Mouse (Mus musculus): Measurements from ENCODE around the gene Sox3. TPM values are rescaled to one million over a fixed set of nuclear protein-coding genes. Genes with fewer than 3 reads are reported as not detected.

Sox3 gene
- polyA plus RNA-seq (2015; fragmentation: Nextera tagmentation; extraction: Ambion mirVana), result 0.18 TPM in 1 of 2 replicates, not detected in the other

DNA sequence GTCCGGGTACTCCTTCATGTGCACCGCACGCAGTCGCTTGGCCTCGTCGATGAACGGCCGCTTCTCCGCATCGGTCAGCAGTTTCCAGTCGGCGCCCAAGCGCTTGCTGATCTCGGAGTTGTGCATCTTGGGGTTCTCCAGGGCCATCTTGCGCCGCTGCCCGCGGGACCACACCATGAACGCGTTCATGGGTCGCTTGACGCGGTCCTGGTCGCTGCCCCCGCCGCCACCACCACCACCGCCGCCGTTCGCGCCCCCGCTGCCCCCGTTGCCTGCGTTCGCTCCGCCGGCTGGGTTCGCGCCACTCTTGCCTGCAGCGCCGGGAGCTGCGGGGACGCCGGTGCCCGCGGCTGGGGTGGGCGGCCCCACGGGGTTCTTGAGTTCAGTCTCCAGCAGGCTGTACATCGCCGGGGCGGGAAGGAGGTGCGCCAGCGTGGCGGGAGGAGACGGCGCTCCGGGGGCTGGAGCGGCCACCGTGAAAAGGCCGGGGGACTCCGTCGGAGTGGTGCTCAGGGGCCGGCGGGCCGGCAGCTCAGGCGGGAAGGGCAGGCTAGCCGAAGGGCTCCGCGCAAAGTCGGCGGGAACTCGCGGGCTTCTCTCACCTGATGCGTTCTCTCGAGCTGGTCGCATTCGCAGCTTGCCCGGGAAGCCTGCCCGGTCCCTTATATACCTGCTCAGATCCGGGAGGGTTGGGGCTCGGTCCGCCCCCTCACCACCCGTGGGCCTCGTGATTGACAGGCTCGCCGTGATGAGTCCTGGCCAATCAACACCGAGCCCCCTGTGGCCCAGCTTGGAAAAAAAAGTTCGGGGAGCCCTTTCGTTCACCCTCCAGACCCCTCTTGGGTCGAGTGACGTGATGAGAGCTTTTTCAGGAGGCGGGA, at the start of gene Sox3:
Sox3 (minus strand) TSS at position 630 of the 881 bp plus-strand sequence.
- Histone ChIP-seq H3K36me3 (no peaks in the 10 kb centered on the region), H3K9me3 (no peaks in the 10 kb centered on the region), H3K27me3 (replicated peaks) (peaks cover 60% of the 10 kb centered on the region), H3K4me3 (replicated peaks) (peak within 1 kb of the TSS; percentile 43), H3K4me2 (peak within 1 kb of the TSS; percentile 82), H3K4me1 (no peaks in the 10 kb centered on the region), H3K27ac (no peak within 1 kb of the TSS), H3K9ac (no peak within 1 kb of the TSS)
- ATAC-seq (ENCODE audit: insufficient read depth, low FRiP score, low read depth), result no peak
- 24% methylated on average over 92 of the region's 92 CpGs for WGBS

GRCm38 (mm10) chrX:60940225-60940624, 47.0 kb upstream of the Sox3 start:
- Histone ChIP-seq H3K9ac (no peak overlapping the region), H3K4me1 (no peaks in the 10 kb centered on the region), H3K4me3 (replicated peaks) (no peak overlapping the region), H3K9me3 (no peaks in the 10 kb centered on the region), H3K27me3 (replicated peaks) (no peaks in the 10 kb centered on the region), H3K27ac (no peak overlapping the region), H3K36me3 (no peaks in the 10 kb centered on the region), H3K4me2 (no peak overlapping the region)
- 86% methylated on average over 3 of the region's 3 CpGs for WGBS
- no peak for ATAC-seq (ENCODE audit: insufficient read depth, low FRiP score, low read depth)

GRCm38 (mm10) chrX:60899546-60899945, 6.3 kb upstream of the Sox3 start:
- no peak overlapping the region for H3K4me2 ChIP-seq
- no peak for ATAC-seq (ENCODE audit: insufficient read depth, low FRiP score, low read depth)
- H3K27me3 ChIP-seq (replicated peaks), result peaks cover 32% of the 10 kb centered on the region
- no peaks in the 10 kb centered on the region for H3K4me1 ChIP-seq
- no peak overlapping the region for H3K27ac ChIP-seq
- H3K9me3 ChIP-seq, result no peaks in the 10 kb centered on the region
- no peaks in the 10 kb centered on the region for H3K36me3 ChIP-seq
- 37% methylated on average over 4 of the region's 4 CpGs for WGBS
- H3K4me3 ChIP-seq (replicated peaks), result no peak overlapping the region
- no peak overlapping the region for H3K9ac ChIP-seq

DNA sequence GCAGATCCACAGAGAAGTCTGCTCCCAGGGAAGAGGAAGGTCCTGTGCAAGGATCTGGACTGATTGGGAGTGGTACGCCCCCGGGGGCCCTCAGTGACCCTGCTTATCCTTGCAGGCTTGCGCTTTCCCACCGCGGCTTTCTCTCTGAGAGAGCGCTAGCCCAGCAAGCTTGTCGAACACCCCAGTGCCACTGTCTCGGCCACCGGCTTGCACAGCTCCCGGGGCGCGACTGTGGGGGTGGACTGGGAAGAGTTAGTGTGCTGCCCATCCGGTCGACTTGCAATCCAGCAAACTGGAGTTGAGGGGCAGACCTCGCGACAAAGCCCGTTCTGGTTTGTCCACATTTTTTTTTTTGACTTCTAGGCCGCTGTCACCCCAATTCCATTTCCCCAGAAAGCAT, 5.4 kb upstream of the Sox3 start:
- no peak for ATAC-seq (ENCODE audit: insufficient read depth, low FRiP score, low read depth)
- Histone ChIP-seq H3K27me3 (replicated peaks) (peaks cover 41% of the 10 kb centered on the region), H3K4me3 (replicated peaks) (no peak overlapping the region), H3K4me1 (no peaks in the 10 kb centered on the region), H3K9me3 (no peaks in the 10 kb centered on the region), H3K36me3 (no peaks in the 10 kb centered on the region), H3K27ac (no peak overlapping the region), H3K9ac (no peak overlapping the region), H3K4me2 (no peak overlapping the region)
- 18% methylated on average over 18 of the region's 18 CpGs for WGBS

DNA sequence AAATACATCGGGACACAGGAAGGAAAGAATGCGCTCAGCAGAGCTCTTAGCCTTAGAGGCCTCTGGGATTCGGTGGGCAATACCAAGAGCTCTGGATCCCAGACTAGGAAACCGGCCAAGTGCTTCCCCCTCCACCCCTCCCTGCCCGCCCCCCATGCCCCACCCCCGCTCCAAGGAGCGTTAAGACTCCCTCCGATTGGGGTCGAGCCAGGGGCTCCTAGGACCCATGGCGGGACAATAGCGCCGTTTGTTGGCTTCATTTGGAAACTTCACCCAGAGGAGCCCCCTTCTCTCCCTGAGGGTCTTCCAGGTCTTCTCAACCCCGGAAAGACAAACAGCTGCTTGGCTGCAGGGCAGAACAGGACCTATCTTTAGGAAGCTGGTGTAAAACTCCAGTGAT, 3.1 kb upstream of the Sox3 start:
- Histone ChIP-seq H3K4me2 (no peak overlapping the region), H3K36me3 (no peaks in the 10 kb centered on the region), H3K27me3 (replicated peaks) (peaks cover 57% of the 10 kb centered on the region), H3K9me3 (no peaks in the 10 kb centered on the region), H3K4me1 (no peaks in the 10 kb centered on the region), H3K4me3 (replicated peaks) (no peak overlapping the region), H3K27ac (no peak overlapping the region), H3K9ac (no peak overlapping the region)
- WGBS, result 17% methylated on average over 12 of the region's 13 CpGs
- no peak for ATAC-seq (ENCODE audit: insufficient read depth, low FRiP score, low read depth)

GRCm38 (mm10) chrX:60895416-60895815, 2.2 kb upstream of the Sox3 start:
- no peak overlapping the region for H3K27ac ChIP-seq

DNA sequence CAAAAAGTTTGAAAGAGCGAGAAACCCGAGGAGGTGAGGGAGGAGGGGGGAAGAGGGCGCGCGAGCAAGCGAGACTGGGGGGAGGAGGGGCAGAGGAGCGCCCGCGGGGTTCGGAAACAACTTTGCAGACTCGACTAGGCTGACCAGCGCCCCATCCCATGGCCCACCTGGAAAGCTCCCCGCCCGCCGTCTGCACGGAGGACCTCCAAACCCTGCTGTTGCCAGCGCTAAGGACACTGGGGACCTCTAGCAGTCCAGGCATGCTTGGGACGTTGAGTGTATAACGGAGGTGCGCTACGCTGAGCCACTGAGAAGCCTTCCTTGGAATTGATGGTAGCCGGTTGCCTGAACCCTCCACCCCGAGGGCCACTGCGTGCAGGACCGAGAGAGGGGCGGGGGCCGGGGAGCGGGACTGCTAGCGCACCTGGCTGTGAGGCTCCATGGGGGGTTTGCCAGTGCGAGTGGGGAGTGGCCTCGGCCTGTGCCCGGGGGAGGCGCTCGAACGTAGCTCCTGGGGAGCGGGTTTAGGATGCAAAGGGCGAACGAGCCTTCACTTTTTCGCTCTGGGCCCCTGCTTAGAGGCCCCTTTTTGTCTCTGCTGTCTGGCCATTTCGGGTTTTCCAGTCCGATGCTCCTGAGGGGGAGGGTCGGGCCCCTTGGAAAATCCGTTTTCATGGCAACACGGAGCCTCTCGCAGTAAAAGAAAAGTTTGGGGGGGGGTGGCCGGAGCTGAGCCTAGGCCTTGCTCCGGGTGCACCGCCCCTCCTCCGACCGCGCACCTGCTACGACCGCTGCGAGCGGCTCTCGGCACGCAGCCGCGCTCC, 702 bp upstream of the Sox3 start:
- no peak for ATAC-seq (ENCODE audit: insufficient read depth, low FRiP score, low read depth)
- H3K4me2 ChIP-seq, result peak overlapping the region; percentile 82
- no peaks in the 10 kb centered on the region for H3K36me3 ChIP-seq
- no peak overlapping the region for H3K27ac ChIP-seq
- H3K4me3 ChIP-seq (replicated peaks), result peak overlapping the region; percentile 43
- WGBS, result 20% methylated on average over 56 of the region's 59 CpGs
- H3K9me3 ChIP-seq, result no peaks in the 10 kb centered on the region
- peaks cover 65% of the 10 kb centered on the region for H3K27me3 ChIP-seq (replicated peaks)
- H3K4me1 ChIP-seq, result no peaks in the 10 kb centered on the region
- H3K9ac ChIP-seq, result no peak overlapping the region

More at GRCm38 (mm10) chrX:60895416-60895815, 2.2 kb upstream of the Sox3 start:
- Histone ChIP-seq H3K9me3 (no peaks in the 10 kb centered on the region), H3K4me2 (no peak overlapping the region), H3K9ac (no peak overlapping the region), H3K4me3 (replicated peaks) (no peak overlapping the region), H3K27me3 (replicated peaks) (peaks cover 57% of the 10 kb centered on the region), H3K36me3 (no peaks in the 10 kb centered on the region), H3K4me1 (no peaks in the 10 kb centered on the region)
- ATAC-seq (ENCODE audit: insufficient read depth, low FRiP score, low read depth), result no peak
- whole genome bisulfite sequencing, result 18% methylated on average over 10 of the region's 11 CpGs

DNA sequence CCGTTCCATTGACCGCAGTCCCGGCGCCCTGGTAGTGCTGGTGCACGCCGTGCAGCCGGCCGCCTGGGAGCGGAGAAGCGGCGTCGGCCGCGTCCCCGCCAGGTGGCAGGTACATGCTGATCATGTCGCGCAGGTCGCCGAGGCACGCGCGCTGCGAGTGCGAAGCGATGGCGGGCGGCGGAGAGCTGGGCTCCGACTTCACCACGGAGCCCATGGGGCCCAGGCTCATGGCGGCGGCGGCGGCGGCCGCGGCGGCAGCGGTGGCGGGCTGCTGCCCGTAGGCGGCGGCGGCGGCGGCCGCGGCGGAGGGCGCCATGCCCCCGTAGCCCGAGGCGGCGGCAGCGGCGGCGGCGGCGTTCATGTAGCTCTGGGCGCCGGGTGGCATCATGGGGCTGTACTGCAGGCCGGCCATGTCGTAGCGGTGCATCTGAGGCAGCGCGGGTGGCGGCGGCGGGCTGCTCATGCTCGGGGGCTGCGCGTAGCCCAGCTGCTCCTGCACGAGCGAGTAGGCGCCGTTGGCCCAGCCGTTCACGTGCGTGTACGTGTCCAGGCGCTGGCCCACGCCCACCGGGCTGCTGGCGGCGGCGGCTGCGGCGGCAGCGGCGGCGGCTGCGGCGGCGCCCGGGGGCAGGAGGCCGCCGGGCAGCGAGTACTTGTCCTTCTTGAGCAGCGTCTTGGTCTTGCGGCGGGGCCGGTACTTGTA, 981 bp downstream of the Sox3 start:
- peak; percentile 43; the same call in 1 of the 2 replicates for ATAC-seq (ENCODE audit: insufficient read depth, low FRiP score, low read depth)
- H3K27ac ChIP-seq, result no peak overlapping the region
- H3K27me3 ChIP-seq (replicated peaks), result peaks cover 54% of the 10 kb centered on the region
- 25% methylated on average over 49 of the region's 102 CpGs for WGBS
- H3K4me2 ChIP-seq, result peak overlapping the region; percentile 82
- no peak overlapping the region for H3K9ac ChIP-seq
- peak overlapping the region; percentile 43 for H3K4me3 ChIP-seq (replicated peaks)
- H3K9me3 ChIP-seq, result no peaks in the 10 kb centered on the region
- H3K36me3 ChIP-seq, result no peaks in the 10 kb centered on the region
- H3K4me1 ChIP-seq, result no peaks in the 10 kb centered on the region

- Histone ChIP-seq H3K27ac (no peak overlapping the region), H3K9me3 (no peaks in the 10 kb centered on the region), H3K9ac (no peak overlapping the region), H3K36me3 (no peaks in the 10 kb centered on the region), H3K27me3 (replicated peaks) (peaks cover 46% of the 10 kb centered on the region), H3K4me1 (no peaks in the 10 kb centered on the region), H3K4me3 (replicated peaks) (peak overlapping the region; percentile 43), H3K4me2 (peak overlapping the region; percentile 82)
- no peak for ATAC-seq (ENCODE audit: insufficient read depth, low FRiP score, low read depth)
- WGBS, result 17% methylated on average over 35 of the region's 43 CpGs
These were observed 1.7 kb downstream of the Sox3 start for GRCm38 (mm10) chrX:60891329-60892095.

DNA sequence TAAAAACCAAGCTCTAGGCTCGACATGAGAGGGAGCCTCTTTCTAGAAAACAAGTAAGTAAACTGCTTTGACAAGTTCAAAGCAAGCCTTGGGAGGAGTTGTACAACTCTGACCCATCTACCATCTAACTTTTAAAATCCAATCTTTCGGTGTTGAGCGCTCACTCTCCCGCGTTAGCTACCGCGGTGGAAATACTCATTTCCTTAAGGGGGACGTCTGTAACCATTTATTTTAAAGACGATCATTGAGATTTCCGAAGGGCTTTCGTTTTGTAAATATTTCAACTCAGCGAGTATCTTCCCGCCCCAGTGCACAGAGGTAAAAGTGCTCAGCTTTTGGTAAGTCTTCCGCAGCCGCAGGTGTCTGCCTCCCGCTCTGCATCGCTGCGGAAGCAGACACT, 2.6 kb downstream of the Sox3 start:
- WGBS, result 20% methylated on average over 18 of the region's 18 CpGs
- Histone ChIP-seq H3K9me3 (no peaks in the 10 kb centered on the region), H3K9ac (no peak overlapping the region), H3K27ac (no peak overlapping the region), H3K4me1 (no peaks in the 10 kb centered on the region), H3K4me2 (peak overlapping the region; percentile 23; the same call in 1 of the 2 replicates), H3K27me3 (replicated peaks) (peaks cover 39% of the 10 kb centered on the region), H3K4me3 (replicated peaks) (peak overlapping the region; percentile 18; the same call in 1 of the 2 replicates), H3K36me3 (no peaks in the 10 kb centered on the region)
- ATAC-seq (ENCODE audit: insufficient read depth, low FRiP score, low read depth), result no peak

GRCm38 (mm10) chrX:60889956-60890485, 3.2 kb downstream of the Sox3 start:
- Histone ChIP-seq H3K4me1 (no peaks in the 10 kb centered on the region), H3K4me3 (replicated peaks) (no peak overlapping the region), H3K27me3 (replicated peaks) (peaks cover 33% of the 10 kb centered on the region; the same call in 1 of the 2 replicates), H3K27ac (no peak overlapping the region), H3K4me2 (no peak overlapping the region), H3K9me3 (no peaks in the 10 kb centered on the region), H3K9ac (no peak overlapping the region), H3K36me3 (no peaks in the 10 kb centered on the region)
- ATAC-seq (ENCODE audit: insufficient read depth, low FRiP score, low read depth), result no peak
- 15% methylated on average over 17 of the region's 17 CpGs for WGBS
